ENCODE assay signal across 26 mouse cellular contexts in genomic region chr14:71229955-71230354, GRCm38 (mm10).
DNase-seq lines count a peak whose midpoint lies in the region; ATAC-seq and TF ChIP-seq lines count a peak whose summit lies in the region.
"Had no signal": no experiment of that assay in that cellular context is flagged by ENCODE, and none has a peak within 500 bp of the region (broad histone marks: within the 10 kb centered on the region; RNA-seq: fewer than 3 reads in every experiment).

No protein-coding gene starts in this region.

- no peak overlapping the region for H3K27ac ChIP-seq in thymus, adult 2 months (ENCODE audit: control insufficient read depth, insufficient read depth, low read length)
- no peak overlapping the region for H3K27ac ChIP-seq in intestine, postnatal 0 days (ENCODE audit: low read depth, low read length)
- H3K27ac ChIP-seq: embryonic facial prominence, embryonic 15.5 days; hindbrain, embryonic 10.5 days; hindbrain, postnatal 0 days; kidney, embryonic 15.5 days; left cerebral cortex, adult 2 months; limb, embryonic 15.5 days; midbrain, embryonic 10.5 days had no signal

- DNase-seq in adrenal gland, adult 2 months, result peak; percentile 54
- DNase-seq in adrenal gland, adult 18-20 months (ENCODE audit: low spot score in 2 of 2), result no peak
- peak; percentile 41 for DNase-seq in MEL-GATA-1-ER (ENCODE audit: extremely low read depth, low read depth)
- no peak for DNase-seq in thymus, adult 2 months
- DNase-seq in thymus, postnatal 0 days (ENCODE audit: low spot score), result no peak
- DNase-seq: cerebellum, adult 2 months; cerebellum, postnatal 36 days; forebrain, postnatal 0 days; gastrocnemius, postnatal 14 days; heart, adult 11 months; kidney, adult 11 months; kidney, postnatal 4 days; left cerebral cortex, postnatal 4 days; lung, postnatal 4 days; thymus, adult 18-20 months had no signal

- no peak for TF ChIP-seq CTCF in thymus, adult 2 months (IDR thresholded peaks at IDR 0.05; ENCODE audit: borderline replicate concordance, control insufficient read depth, extremely low read depth, insufficient read depth, low read length, poor library complexity)
- TF ChIP-seq CTCF in intestine, postnatal 0 days (IDR thresholded peaks at IDR 0.05; ENCODE audit: low read depth), result no peak

- ATAC-seq in erythroblast, adult 5-6 weeks (replicated peaks; ENCODE audit: low FRiP score, poor library complexity, severe bottlenecking), result peak; percentile 86
- peak; percentile 91 for ATAC-seq in megakaryocyte progenitor cell, adult 5-6 weeks (replicated peaks; ENCODE audit: poor library complexity)
- no peak for ATAC-seq in intestine, postnatal 0 days
- ATAC-seq: hindbrain, postnatal 0 days had no signal

- no peaks in the 10 kb centered on the region for H3K27me3 ChIP-seq in thymus, adult 2 months (ENCODE audit: control insufficient read depth, insufficient read depth, low read length)
- no peaks in the 10 kb centered on the region for H3K27me3 ChIP-seq in intestine, postnatal 0 days (replicated peaks; ENCODE audit: control insufficient read depth, insufficient read depth, low read length)
- H3K27me3 ChIP-seq: embryonic facial prominence, embryonic 15.5 days; kidney, embryonic 15.5 days; limb, embryonic 15.5 days had no signal

- H3K36me3 ChIP-seq in thymus, adult 2 months (ENCODE audit: control insufficient read depth, insufficient read depth, low read length), result no peaks in the 10 kb centered on the region
- no peaks in the 10 kb centered on the region for H3K36me3 ChIP-seq in intestine, postnatal 0 days (ENCODE audit: control insufficient read depth, insufficient read depth)
- H3K36me3 ChIP-seq: embryonic facial prominence, embryonic 15.5 days; hindbrain, embryonic 10.5 days; kidney, embryonic 15.5 days; limb, embryonic 15.5 days; midbrain, embryonic 10.5 days had no signal

- H3K4me3 ChIP-seq in thymus, adult 2 months (ENCODE audit: control insufficient read depth, insufficient read depth, low read length), result no peak overlapping the region
- H3K4me3 ChIP-seq in intestine, postnatal 0 days (ENCODE audit: low read depth, low read length), result no peak overlapping the region
- H3K4me3 ChIP-seq: embryonic facial prominence, embryonic 15.5 days; hindbrain, embryonic 10.5 days; kidney, embryonic 15.5 days; left cerebral cortex, adult 2 months; limb, embryonic 15.5 days; midbrain, embryonic 10.5 days had no signal

- H3K9me3 ChIP-seq in intestine, postnatal 0 days (ENCODE audit: control insufficient read depth), result no peaks in the 10 kb centered on the region
- H3K9me3 ChIP-seq: embryonic facial prominence, embryonic 15.5 days; hindbrain, embryonic 10.5 days; kidney, embryonic 15.5 days; limb, embryonic 15.5 days; midbrain, embryonic 10.5 days had no signal

- H3K4me1 ChIP-seq in thymus, adult 2 months (replicated peaks; ENCODE audit: control insufficient read depth, insufficient read depth, low read length), result no peaks in the 10 kb centered on the region
- H3K4me1 ChIP-seq in intestine, postnatal 0 days (replicated peaks; ENCODE audit: control insufficient read depth, insufficient read depth, low read length), result no peaks in the 10 kb centered on the region
- H3K4me1 ChIP-seq: embryonic facial prominence, embryonic 15.5 days; hindbrain, embryonic 10.5 days; kidney, embryonic 15.5 days; limb, embryonic 15.5 days; midbrain, embryonic 10.5 days had no signal

- no peak overlapping the region for H3K4me2 ChIP-seq in intestine, postnatal 0 days (replicated peaks; ENCODE audit: low read depth)
- H3K4me2 ChIP-seq: embryonic facial prominence, embryonic 15.5 days; heart, embryonic 11.5 days; kidney, embryonic 15.5 days; limb, embryonic 15.5 days had no signal

- 87% methylated on average over 2 of the region's 2 CpGs for WGBS in thymus, adult 2 months
- WGBS in intestine, postnatal 0 days, result 73% methylated on average over 2 of the region's 2 CpGs

- H3K9ac ChIP-seq in intestine, postnatal 0 days (ENCODE audit: low read depth, low read length), result no peak overlapping the region
- H3K9ac ChIP-seq: embryonic facial prominence, embryonic 15.5 days; forebrain, postnatal 0 days; kidney, embryonic 15.5 days; limb, embryonic 15.5 days had no signal

- TF ChIP-seq POLR2A in thymus, adult 2 months (IDR thresholded peaks at IDR 0.05; ENCODE audit: control insufficient read depth, extremely low read depth, insufficient read depth, low read length, poor library complexity), result no peak

Comparison
In these comparisons a context has a peak if more than half of its experiments do, and no peak if none do; other contexts are left out.
1. DNase-seq: peak in adrenal gland, adult 2 months (single experiment) and MEL-GATA-1-ER (single experiment); none in adrenal gland, adult 18-20 months (0 of 2), thymus, adult 2 months (single experiment) and thymus, postnatal 0 days (single experiment).